Mouse (Mus musculus) heart, embryonic 11.5 days (tissue): Measurements from ENCODE around the gene Timeless. TPM values are rescaled to one million over a fixed set of nuclear protein-coding genes. Genes with fewer than 3 reads are reported as not detected.
"Not testable (repeated sequence)": the region's sequence is repeated elsewhere in the genome, so short reads cannot be mapped to it uniquely, and the experiment has no call there.

Experiments used
- ATAC-seq: fragments of 200-750 bp; cut with Nextera tagmentation; replicated peaks from 2 replicates; pipeline ENCODE4 v1.8.0; 2017; ENCODE audit warnings: moderate library complexity; ENCODE audit not compliant: insufficient number of reproducible peaks, low FRiP score, low TSS enrichment
- H3K27ac ChIP-seq: fragments of 300-500 bp; sonication (generic); 2 replicates; pipeline ENCODE4 v1.5.1; 2014; ENCODE audit warnings: mild to moderate bottlenecking, low read depth, low read length
- H3K27me3 ChIP-seq: fragments of 300-500 bp; sonication (generic); 2 replicates; pipeline ENCODE4 v1.6.1; 2014; ENCODE audit warnings: mild to moderate bottlenecking, low read length, mixed read lengths; ENCODE audit not compliant: control insufficient read depth, insufficient read depth
- H3K36me3 ChIP-seq: fragments of 300-500 bp; sonication (generic); 2 replicates; pipeline ENCODE4 v1.6.1; 2014; ENCODE audit warnings: mild to moderate bottlenecking, low read length, moderate library complexity, mixed read lengths; ENCODE audit not compliant: control insufficient read depth, insufficient read depth
- H3K4me1 ChIP-seq: fragments of 300-500 bp; sonication (generic); 2 replicates; pipeline ENCODE4 v1.6.1; 2014; ENCODE audit warnings: low read length; ENCODE audit not compliant: control insufficient read depth, insufficient read depth
- H3K4me2 ChIP-seq: fragments of 300-500 bp; sonication (generic); 2 replicates; pipeline ENCODE4 v1.6.1; 2014; ENCODE audit warnings: mild to moderate bottlenecking, moderate library complexity
- H3K4me3 ChIP-seq: fragments of 300-500 bp; sonication (generic); 2 replicates; pipeline ENCODE4 v1.5.1; 2014; ENCODE audit warnings: low read depth, low read length
- H3K9ac ChIP-seq: fragments of 300-500 bp; sonication (generic); 2 replicates; pipeline ENCODE4 v1.6.1; 2014; ENCODE audit warnings: mild to moderate bottlenecking, low read depth, low read length, moderate library complexity
- H3K9me3 ChIP-seq: fragments of 300-500 bp; sonication (generic); replicated peaks from 2 replicates; pipeline ENCODE4 v1.6.1; 2016; ENCODE audit warnings: low read length; ENCODE audit not compliant: control insufficient read depth
- WGBS: fragments of 180-500 bp; shearing (Covaris S2); extraction: QIAGEN DNeasy Blood & Tissue Kit; methylation state at CpG from one replicate; pipeline ENCODE4 v1.1.7; 2014; ENCODE audit not compliant: insufficient replicate concordance; 5-methylcytosine and 5-hydroxymethylcytosine counted together
- polyA plus RNA-seq: library from polyadenylated mRNA; unstranded; fragments of >200 nt; fragmentation: Nextera tagmentation; extraction: Ambion mirVana; gene quantifications from 2 replicates; pipeline ENCODE4 v1.2.1, GENCODE M21; 2014

Gene Timeless
- polyA plus RNA-seq, 1 experiment from 2014 or later, result 34.2 TPM

DNA sequence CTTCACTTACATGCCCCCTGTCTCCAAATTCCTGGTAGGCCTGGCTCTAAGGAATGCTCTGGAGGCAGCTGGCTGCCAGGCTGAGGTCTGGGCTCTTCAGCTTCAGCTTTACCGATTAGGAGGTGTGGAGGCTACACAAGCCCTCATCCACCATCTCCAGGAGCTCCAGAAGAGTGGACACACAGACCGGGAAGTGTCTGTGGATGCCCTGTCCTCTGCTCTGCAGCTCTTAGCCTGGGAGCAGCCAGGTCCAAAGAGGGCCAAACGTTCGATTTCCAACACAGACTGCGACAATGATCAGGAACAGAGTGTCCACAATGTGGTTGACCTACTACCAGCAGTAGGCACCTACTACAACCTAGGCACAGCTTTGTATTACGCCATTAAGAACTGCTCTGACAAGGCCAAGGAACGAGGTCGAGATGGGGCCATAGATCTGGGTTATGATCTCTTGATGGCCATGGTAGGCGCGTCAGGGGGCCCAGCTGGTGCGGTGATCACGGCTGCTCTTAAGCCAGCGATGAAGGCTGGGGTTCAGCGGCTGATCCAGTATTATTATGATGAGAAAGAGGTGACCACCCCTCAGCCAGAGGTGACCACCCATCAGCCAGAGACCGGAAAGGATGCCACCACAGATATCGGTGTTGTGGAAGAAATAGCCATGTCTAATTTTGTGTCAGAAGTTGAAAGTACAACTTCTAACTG is 37.5 kb downstream of the Timeless start:
- no peaks in the 10 kb centered on the region for H3K4me1 ChIP-seq
- no peaks in the 10 kb centered on the region for H3K27me3 ChIP-seq
- H3K4me2 ChIP-seq, result peak overlapping the region; percentile 67
- no peak overlapping the region for H3K9ac ChIP-seq
- 83% methylated on average over 16 of the region's 16 CpGs for WGBS
- H3K4me3 ChIP-seq, result no peak overlapping the region
- H3K9me3 ChIP-seq, result no peaks in the 10 kb centered on the region
- no peak for ATAC-seq
- H3K36me3 ChIP-seq, result no peaks in the 10 kb centered on the region
- no peak overlapping the region for H3K27ac ChIP-seq

DNA sequence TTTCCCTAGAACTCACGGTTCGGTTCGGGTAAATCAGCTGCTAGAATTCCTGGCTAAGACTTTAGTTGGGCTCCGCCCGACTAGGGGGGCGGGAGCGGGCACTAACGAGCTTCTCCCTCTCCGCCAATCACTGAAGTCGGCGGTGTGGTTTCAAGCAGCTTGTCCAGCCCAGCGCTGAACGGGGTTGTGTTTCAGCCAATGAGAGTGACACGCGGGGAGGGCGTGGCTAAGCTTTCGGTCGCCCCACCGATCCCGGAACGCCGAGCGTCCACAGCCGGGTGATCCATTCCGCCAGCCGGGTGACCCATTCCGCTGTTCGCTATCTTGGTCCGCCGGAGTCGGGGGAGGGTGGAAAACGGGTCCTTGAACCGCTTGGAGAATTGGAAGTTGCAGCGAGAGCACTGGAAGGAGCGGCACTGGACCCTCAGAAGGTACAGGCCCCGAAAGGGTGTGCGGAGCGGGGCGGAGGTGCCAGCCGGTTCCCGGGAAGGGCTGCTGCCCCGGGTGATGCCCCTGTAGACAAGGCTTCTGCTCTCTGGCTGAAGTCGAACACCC is 38.5 kb downstream of the Timeless start, which contains the start of gene Stat2:
Gene Stat2 (plus strand): TSS at position 273 of the 555 bp plus-strand sequence.
- peak within 1 kb of the TSS; percentile 81 for H3K9ac ChIP-seq
- no peaks in the 10 kb centered on the region for H3K27me3 ChIP-seq
- H3K4me2 ChIP-seq, result peak within 1 kb of the TSS; percentile 71
- H3K36me3 ChIP-seq, result no peaks in the 10 kb centered on the region
- H3K4me1 ChIP-seq, result no peaks in the 10 kb centered on the region
- H3K9me3 ChIP-seq, result no peaks in the 10 kb centered on the region
- peak within 1 kb of the TSS; percentile 60 for H3K27ac ChIP-seq
- peak; percentile 97 for ATAC-seq
- peak within 1 kb of the TSS; percentile 71 for H3K4me3 ChIP-seq
- under 1% methylated on average over 43 of the region's 43 CpGs for WGBS

DNA sequence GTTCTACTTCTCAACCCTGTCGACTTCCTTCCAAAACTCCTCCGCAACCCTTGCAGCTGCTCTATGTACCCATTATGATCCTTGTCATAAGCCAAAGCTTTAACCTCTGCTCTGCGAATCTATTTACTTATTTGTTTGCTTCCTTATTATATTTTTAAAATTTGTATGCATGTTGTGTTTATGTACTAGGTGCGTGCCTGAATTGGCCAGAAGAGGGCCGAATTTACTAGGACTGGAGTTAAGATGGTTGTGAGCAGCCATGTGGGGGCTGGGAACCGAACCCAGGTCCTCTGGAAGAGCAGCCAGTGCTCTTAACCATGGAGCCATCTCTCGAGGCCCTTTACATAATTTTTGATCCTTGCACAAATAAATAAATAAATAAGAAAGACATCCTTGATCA is 39.0 kb downstream of the Timeless start:
- no peaks in the 10 kb centered on the region for H3K4me1 ChIP-seq
- H3K9ac ChIP-seq, result peak overlapping the region; percentile 81
- H3K36me3 ChIP-seq, result no peaks in the 10 kb centered on the region
- 38% methylated on average over 7 of the region's 7 CpGs for WGBS
- peak overlapping the region; percentile 71 for H3K4me2 ChIP-seq
- H3K27me3 ChIP-seq, result no peaks in the 10 kb centered on the region
- no peak for ATAC-seq
- peak overlapping the region; percentile 71 for H3K4me3 ChIP-seq
- no peaks in the 10 kb centered on the region for H3K9me3 ChIP-seq
- peak overlapping the region; percentile 60; the same call in 1 of the 2 replicates for H3K27ac ChIP-seq

DNA sequence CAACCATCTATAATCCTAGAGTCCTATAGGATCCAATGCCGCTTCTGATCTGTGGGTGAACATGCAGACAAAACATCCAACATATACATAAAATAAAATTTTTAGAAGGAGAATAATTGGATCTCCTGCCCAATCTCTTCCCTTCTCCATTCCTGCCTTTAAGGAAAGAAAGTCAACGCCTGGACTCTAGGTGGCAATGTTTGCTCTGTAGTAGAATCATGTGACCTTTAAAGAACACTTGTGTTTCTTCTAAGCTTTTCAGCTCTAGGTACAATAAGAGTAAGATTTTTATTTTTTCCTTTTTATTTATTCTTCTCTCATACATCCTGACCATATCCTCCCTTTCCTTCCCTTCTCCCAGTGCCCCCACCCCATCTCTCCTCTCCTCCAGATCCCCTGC is 40.0 kb downstream of the Timeless start:
- no peak overlapping the region for H3K4me2 ChIP-seq
- H3K27ac ChIP-seq, result no peak overlapping the region
- H3K9me3 ChIP-seq, result no peaks in the 10 kb centered on the region
- H3K27me3 ChIP-seq, result no peaks in the 10 kb centered on the region
- H3K36me3 ChIP-seq, result no peaks in the 10 kb centered on the region
- H3K4me1 ChIP-seq, result no peaks in the 10 kb centered on the region
- no peak overlapping the region for H3K9ac ChIP-seq
- no peak for ATAC-seq
- WGBS, result 67% methylated on average over 2 of the region's 2 CpGs
- H3K4me3 ChIP-seq, result no peak overlapping the region

DNA sequence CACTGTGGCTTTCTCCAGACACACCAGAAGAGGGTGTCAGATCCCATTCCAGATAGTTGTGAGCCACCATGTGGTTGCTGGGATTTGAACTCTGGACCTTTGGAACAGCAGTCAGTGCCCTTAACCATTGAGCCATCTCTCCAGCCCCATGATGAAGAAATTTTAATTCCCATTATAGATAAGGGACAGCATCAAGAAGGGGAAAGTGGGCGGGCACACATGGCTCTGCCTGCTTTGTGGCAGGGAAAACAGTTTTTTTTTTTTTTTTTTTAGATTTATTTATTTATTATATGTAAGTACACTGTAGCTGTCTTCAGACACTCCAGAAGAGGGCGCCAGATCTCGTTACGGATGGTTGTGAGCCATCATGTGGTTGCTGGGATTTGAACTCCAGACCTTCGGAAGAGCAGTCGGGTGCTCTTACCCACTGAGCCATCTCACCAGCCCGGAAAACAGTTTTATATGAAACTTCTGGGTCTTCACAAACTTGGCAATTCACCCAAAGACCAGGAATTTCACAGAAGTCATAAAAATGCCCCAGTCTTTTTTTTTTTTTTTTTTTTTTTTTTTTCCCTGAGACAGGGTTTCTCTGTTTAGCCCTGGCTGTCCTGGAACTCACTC is 41.1 kb downstream of the Timeless start:
- not testable (repeated sequence) for H3K4me1 ChIP-seq, H3K27me3 ChIP-seq, ATAC-seq, H3K4me2 ChIP-seq, H3K9ac ChIP-seq, H3K9me3 ChIP-seq, H3K36me3 ChIP-seq, H3K27ac ChIP-seq, H3K4me3 ChIP-seq
- WGBS, result 87% methylated on average over 4 of the region's 7 CpGs

DNA sequence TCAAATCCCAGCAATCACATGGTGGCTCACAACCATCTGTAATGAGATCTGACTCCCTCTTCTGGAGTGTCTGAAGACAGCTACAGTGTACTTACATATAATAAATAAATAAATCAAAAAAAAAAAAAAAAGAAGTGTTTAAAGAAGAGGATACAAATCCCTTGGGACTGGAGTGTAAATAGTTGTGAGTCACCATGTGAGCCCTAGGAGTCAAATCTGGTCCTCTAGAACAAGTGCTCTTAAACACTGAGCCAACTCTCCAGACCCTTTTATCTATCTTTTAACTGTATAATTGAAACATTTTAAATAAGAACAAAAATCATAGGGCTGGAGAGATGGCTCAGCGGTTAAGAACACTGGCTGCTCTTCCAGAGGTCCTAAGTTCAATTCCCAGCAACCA is 43.5 kb downstream of the Timeless start:
- H3K4me1 ChIP-seq, H3K27me3 ChIP-seq, H3K9me3 ChIP-seq, H3K36me3 ChIP-seq, H3K4me2 ChIP-seq, H3K9ac ChIP-seq, H3K27ac ChIP-seq, ATAC-seq, H3K4me3 ChIP-seq: not testable (repeated sequence)
- 94% methylated on average over 1 of the region's 1 CpGs for WGBS

DNA sequence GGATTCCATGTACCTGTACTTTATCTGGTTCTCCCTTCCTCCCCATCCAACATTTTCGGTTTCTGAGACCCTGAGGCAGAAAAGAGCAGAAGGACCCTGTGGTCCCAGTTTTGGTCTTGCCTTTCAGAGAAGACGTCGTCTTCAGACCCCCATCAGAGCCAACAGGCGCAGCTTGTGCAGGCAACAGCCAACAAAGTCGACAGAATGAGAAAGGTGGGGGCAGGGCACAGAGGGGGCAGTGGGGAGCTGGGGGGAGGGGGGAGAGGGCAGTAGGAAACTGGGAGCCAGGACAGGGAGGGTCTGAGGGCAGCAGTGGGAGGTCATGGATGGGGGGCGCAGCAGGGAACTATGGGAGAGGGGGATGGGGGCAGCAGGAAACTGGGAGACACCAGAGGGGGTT is 46.3 kb downstream of the Timeless start:
- WGBS, result 58% methylated on average over 6 of the region's 6 CpGs
- ATAC-seq, result no peak
- H3K36me3 ChIP-seq, result peaks cover 12% of the 10 kb centered on the region

DNA sequence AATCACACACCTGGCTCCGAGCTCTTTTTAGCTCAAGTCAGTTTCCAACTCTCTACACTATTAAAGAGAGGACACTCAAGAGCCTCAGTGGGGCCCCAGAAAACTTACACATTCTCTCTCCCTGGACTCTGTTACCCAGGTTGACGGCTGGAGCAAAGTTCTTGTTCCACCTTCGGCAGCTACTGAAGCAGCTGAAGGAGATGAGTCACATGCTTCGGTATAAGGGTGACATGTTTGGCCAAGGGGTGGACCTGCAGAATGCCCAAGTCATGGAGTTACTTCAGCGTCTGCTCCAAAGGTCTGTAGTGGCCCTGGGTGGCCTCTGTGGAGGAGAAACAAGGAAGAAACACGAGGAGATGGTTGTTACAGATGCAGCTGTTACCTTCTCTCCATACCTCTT is 49.1 kb downstream of the Timeless start:
- Histone ChIP-seq H3K4me2 (no peak overlapping the region), H3K4me3 (no peak overlapping the region), H3K27me3 (no peaks in the 10 kb centered on the region), H3K36me3 (peaks cover 12% of the 10 kb centered on the region), H3K9ac (no peak overlapping the region), H3K27ac (no peak overlapping the region), H3K9me3 (no peaks in the 10 kb centered on the region), H3K4me1 (no peaks in the 10 kb centered on the region)
- 78% methylated on average over 6 of the region's 6 CpGs for WGBS
- no peak for ATAC-seq

More for the DNA sequence above, 46.3 kb downstream of the Timeless start:
- Histone ChIP-seq H3K9ac (no peak overlapping the region), H3K27me3 (no peaks in the 10 kb centered on the region), H3K9me3 (no peaks in the 10 kb centered on the region), H3K4me2 (no peak overlapping the region), H3K4me1 (no peaks in the 10 kb centered on the region), H3K4me3 (no peak overlapping the region), H3K27ac (no peak overlapping the region)
